Mouse (Mus musculus) limb, embryonic 13.5 days (tissue): ENCODE results near the gene Spata1. TPM values are rescaled to one million over a fixed set of nuclear protein-coding genes. Genes with fewer than 3 reads are reported as not detected.

ENCODE experiments used
- ATAC-seq: fragments of 200-750 bp; cut with Nextera tagmentation; 2 replicates; pipeline ENCODE4 v1.8.0; 2017; ENCODE audit warnings: low read depth, moderate number of reproducible peaks, moderate TSS enrichment; ENCODE audit not compliant: low FRiP score
- H3K27ac ChIP-seq: fragments of 300-500 bp; sonication (generic); 2 replicates; pipeline ENCODE4 v1.5.1; 2015; ENCODE audit warnings: inconsistent platforms, mild to moderate bottlenecking, moderate library complexity
- H3K27me3 ChIP-seq: fragments of 300-500 bp; sonication (generic); 2 replicates; pipeline ENCODE4 v1.6.1; 2015; ENCODE audit warnings: mild to moderate bottlenecking, inconsistent platforms
- H3K36me3 ChIP-seq: fragments of 300-500 bp; sonication (generic); 2 replicates; pipeline ENCODE4 v1.6.1; 2015; ENCODE audit warnings: inconsistent platforms, mild to moderate bottlenecking, moderate library complexity
- H3K4me1 ChIP-seq: fragments of 300-500 bp; sonication (generic); 2 replicates; pipeline ENCODE4 v1.6.1; 2015; ENCODE audit warnings: inconsistent platforms
- H3K4me2 ChIP-seq: fragments of 300-500 bp; sonication (generic); replicated peaks from 2 replicates; pipeline ENCODE4 v1.6.1; 2015; ENCODE audit warnings: inconsistent platforms, mild to moderate bottlenecking, moderate library complexity
- H3K4me3 ChIP-seq: fragments of 300-500 bp; sonication (generic); 2 replicates; pipeline ENCODE4 v1.5.1; 2015; ENCODE audit warnings: moderate library complexity, mild to moderate bottlenecking, inconsistent platforms
- H3K9ac ChIP-seq: fragments of 300-500 bp; sonication (generic); 2 replicates; pipeline ENCODE4 v1.6.1; 2015; ENCODE audit warnings: mild to moderate bottlenecking, inconsistent platforms
- H3K9me3 ChIP-seq: fragments of 300-500 bp; sonication (generic); 2 replicates; pipeline ENCODE4 v1.6.1; 2016; ENCODE audit warnings: inconsistent platforms
- WGBS: fragments of 180-500 bp; shearing (Covaris S2); methylation state at CpG from one replicate; pipeline ENCODE4 v1.1.7; 2015; 5-methylcytosine and 5-hydroxymethylcytosine counted together
- polyA plus RNA-seq: library from polyadenylated mRNA; unstranded; fragments of >200 nt; fragmentation: Nextera tagmentation; extraction: Ambion mirVana; gene quantifications from 2 replicates; pipeline ENCODE4 v1.2.1, GENCODE M21; 2015

Spata1 gene
- polyA plus RNA-seq, 1 experiment from 2014 or later, result 9.1 TPM

- H3K9me3 ChIP-seq, result no peaks in the 10 kb centered on the region
- no peaks in the 10 kb centered on the region for H3K27me3 ChIP-seq
- H3K4me1 ChIP-seq, result peaks cover 25% of the 10 kb centered on the region
- H3K9ac ChIP-seq, result peak overlapping the region; percentile 87
- H3K27ac ChIP-seq, result peak overlapping the region; percentile 93
- peaks cover 13% of the 10 kb centered on the region for H3K36me3 ChIP-seq
- peak; percentile 84 for ATAC-seq
- H3K4me3 ChIP-seq, result peak overlapping the region; percentile 63
- H3K4me2 ChIP-seq, result peak overlapping the region; percentile 82
- WGBS, result under 1% methylated on average over 55 of the region's 57 CpGs
Observed at GRCm38 (mm10) chr3:146500003-146500809, 653 bp upstream of the Spata1 start.

GRCm38 (mm10) chr3:146498989-146499388, 564 bp downstream of the Spata1 start:
- peak overlapping the region; percentile 87 for H3K9ac ChIP-seq
- H3K4me3 ChIP-seq, result peak overlapping the region; percentile 63
- H3K27ac ChIP-seq, result peak overlapping the region; percentile 93
- H3K27me3 ChIP-seq, result no peaks in the 10 kb centered on the region
- no peak for ATAC-seq
- WGBS, result 2% methylated on average over 13 of the region's 13 CpGs
- peaks cover 25% of the 10 kb centered on the region for H3K4me1 ChIP-seq
- H3K36me3 ChIP-seq, result peaks cover 9% of the 10 kb centered on the region
- peak overlapping the region; percentile 82 for H3K4me2 ChIP-seq
- no peaks in the 10 kb centered on the region for H3K9me3 ChIP-seq

GRCm38 (mm10) chr3:146494941-146495340, 4.6 kb downstream of the Spata1 start:
- Histone ChIP-seq H3K9me3 (no peaks in the 10 kb centered on the region), H3K4me3 (no peak overlapping the region), H3K4me1 (peaks cover 5% of the 10 kb centered on the region; the same call in 1 of the 2 replicates), H3K9ac (no peak overlapping the region), H3K27ac (no peak overlapping the region), H3K4me2 (no peak overlapping the region), H3K36me3 (no peaks in the 10 kb centered on the region), H3K27me3 (no peaks in the 10 kb centered on the region)
- ATAC-seq, result no peak
- 81% methylated on average over 8 of the region's 8 CpGs for WGBS

GRCm38 (mm10) chr3:146486464-146486863, 13.1 kb downstream of the Spata1 start:
- H3K27me3 ChIP-seq, result no peaks in the 10 kb centered on the region
- no peak overlapping the region for H3K4me2 ChIP-seq
- no peak overlapping the region for H3K9ac ChIP-seq
- H3K9me3 ChIP-seq, result no peaks in the 10 kb centered on the region
- 83% methylated on average over 4 of the region's 4 CpGs for WGBS
- no peak overlapping the region for H3K27ac ChIP-seq
- no peak for ATAC-seq
- no peak overlapping the region for H3K4me3 ChIP-seq
- H3K36me3 ChIP-seq, result peaks cover 5% of the 10 kb centered on the region; the same call in 1 of the 2 replicates
- no peaks in the 10 kb centered on the region for H3K4me1 ChIP-seq

- H3K36me3 ChIP-seq, result peaks cover 5% of the 10 kb centered on the region; the same call in 1 of the 2 replicates
- no peaks in the 10 kb centered on the region for H3K27me3 ChIP-seq
- no peak overlapping the region for H3K9ac ChIP-seq
- H3K27ac ChIP-seq, result no peak overlapping the region
- 70% methylated on average over 2 of the region's 2 CpGs for WGBS
- H3K4me2 ChIP-seq, result no peak overlapping the region
- H3K4me1 ChIP-seq, result no peaks in the 10 kb centered on the region
- ATAC-seq, result no peak
- no peaks in the 10 kb centered on the region for H3K9me3 ChIP-seq
- no peak overlapping the region for H3K4me3 ChIP-seq
Observed at GRCm38 (mm10) chr3:146482044-146482443, 17.5 kb downstream of the Spata1 start.

GRCm38 (mm10) chr3:146474428-146474827, 25.1 kb downstream of the Spata1 start:
- Histone ChIP-seq H3K9me3 (no peaks in the 10 kb centered on the region), H3K4me2 (no peak overlapping the region), H3K27me3 (no peaks in the 10 kb centered on the region), H3K27ac (no peak overlapping the region), H3K4me1 (no peaks in the 10 kb centered on the region), H3K36me3 (no peaks in the 10 kb centered on the region), H3K9ac (no peak overlapping the region), H3K4me3 (no peak overlapping the region)
- WGBS, result 90% methylated on average over 3 of the region's 3 CpGs
- ATAC-seq, result no peak

GRCm38 (mm10) chr3:146473741-146474140, 25.8 kb downstream of the Spata1 start:
- Histone ChIP-seq H3K36me3 (no peaks in the 10 kb centered on the region), H3K27ac (no peak overlapping the region), H3K9me3 (no peaks in the 10 kb centered on the region), H3K9ac (no peak overlapping the region), H3K4me3 (no peak overlapping the region), H3K27me3 (no peaks in the 10 kb centered on the region), H3K4me1 (no peaks in the 10 kb centered on the region), H3K4me2 (no peak overlapping the region)
- ATAC-seq, result no peak

- no peak for ATAC-seq
- Histone ChIP-seq H3K36me3 (no peaks in the 10 kb centered on the region), H3K4me2 (no peak overlapping the region), H3K9me3 (no peaks in the 10 kb centered on the region), H3K9ac (no peak overlapping the region), H3K4me3 (no peak overlapping the region), H3K27ac (no peak overlapping the region), H3K4me1 (no peaks in the 10 kb centered on the region), H3K27me3 (no peaks in the 10 kb centered on the region)
- 73% methylated on average over 4 of the region's 4 CpGs for WGBS
Observed at GRCm38 (mm10) chr3:146472657-146473056, 26.9 kb downstream of the Spata1 start.

- Histone ChIP-seq H3K4me2 (no peak overlapping the region), H3K27ac (no peak overlapping the region), H3K36me3 (peaks cover 2% of the 10 kb centered on the region; the same call in 1 of the 2 replicates), H3K9me3 (no peaks in the 10 kb centered on the region), H3K27me3 (no peaks in the 10 kb centered on the region), H3K4me1 (no peaks in the 10 kb centered on the region), H3K9ac (no peak overlapping the region), H3K4me3 (no peak overlapping the region)
- ATAC-seq, result no peak
- 85% methylated on average over 2 of the region's 2 CpGs for WGBS
Observed at GRCm38 (mm10) chr3:146469226-146469625, 30.3 kb downstream of the Spata1 start.

GRCm38 (mm10) chr3:146462939-146463338, 36.6 kb downstream of the Spata1 start:
- no peak for ATAC-seq

GRCm38 (mm10) chr3:146451375-146451774, 48.2 kb downstream of the Spata1 start:
- Histone ChIP-seq H3K4me3 (no peak overlapping the region), H3K4me2 (peak overlapping the region; percentile 65; the same call in 1 of the 2 replicates), H3K36me3 (peaks cover 7% of the 10 kb centered on the region), H3K9ac (no peak overlapping the region), H3K27ac (no peak overlapping the region), H3K27me3 (no peaks in the 10 kb centered on the region), H3K9me3 (no peaks in the 10 kb centered on the region), H3K4me1 (peaks cover 10% of the 10 kb centered on the region)
- no peak for ATAC-seq
- WGBS, result 84% methylated on average over 5 of the region's 5 CpGs

More at GRCm38 (mm10) chr3:146462939-146463338, 36.6 kb downstream of the Spata1 start:
- no peaks in the 10 kb centered on the region for H3K27me3 ChIP-seq
- no peaks in the 10 kb centered on the region for H3K9me3 ChIP-seq
- 57% methylated on average over 2 of the region's 2 CpGs for WGBS
- H3K4me2 ChIP-seq, result no peak overlapping the region
- H3K4me1 ChIP-seq, result no peaks in the 10 kb centered on the region
- H3K27ac ChIP-seq, result no peak overlapping the region
- no peak overlapping the region for H3K9ac ChIP-seq
- H3K36me3 ChIP-seq, result peaks cover 2% of the 10 kb centered on the region; the same call in 1 of the 2 replicates
- no peak overlapping the region for H3K4me3 ChIP-seq

- H3K27me3 ChIP-seq, result no peaks in the 10 kb centered on the region
- peak; percentile 100 for ATAC-seq
- peak overlapping the region; percentile 73 for H3K9ac ChIP-seq
- peaks cover 10% of the 10 kb centered on the region for H3K4me1 ChIP-seq
- under 1% methylated on average over 29 of the region's 29 CpGs for WGBS
- peak overlapping the region; percentile 76 for H3K27ac ChIP-seq
- H3K4me2 ChIP-seq, result peak overlapping the region; percentile 65
- no peaks in the 10 kb centered on the region for H3K9me3 ChIP-seq
- H3K4me3 ChIP-seq, result peak overlapping the region; percentile 59
- H3K36me3 ChIP-seq, result peaks cover 3% of the 10 kb centered on the region
Observed at GRCm38 (mm10) chr3:146450371-146450841, 49.1 kb downstream of the Spata1 start.
